Mouse (Mus musculus) stomach, postnatal 0 days (tissue): Measurements from ENCODE around the gene Map3k20. TPM values are rescaled to one million over a fixed set of nuclear protein-coding genes. Genes with fewer than 3 reads are reported as not detected.

Experiments used
- ATAC-seq: fragments of 200-750 bp; cut with Nextera tagmentation; 2 replicates; pipeline ENCODE4 v1.8.0; 2017; ENCODE audit not compliant: low FRiP score, low TSS enrichment
- DNase-seq: peaks from one replicate; pipeline ENCODE4 v3.0.0-alpha.2; 2016; ENCODE audit warnings: low spot score
- H3K27ac ChIP-seq: fragments of 300-500 bp; sonication (generic); replicated peaks from 2 replicates; pipeline ENCODE4 v1.5.1; 2014; ENCODE audit warnings: mild to moderate bottlenecking, control low read depth
- H3K27me3 ChIP-seq: fragments of 300-500 bp; sonication (generic); 2 replicates; pipeline ENCODE4 v1.6.1; 2014; ENCODE audit warnings: low read length; ENCODE audit not compliant: control insufficient read depth, insufficient read depth
- H3K36me3 ChIP-seq: fragments of 300-500 bp; sonication (generic); 2 replicates; pipeline ENCODE4 v1.6.1; 2014; ENCODE audit warnings: low read length, mixed read lengths; ENCODE audit not compliant: control insufficient read depth, insufficient read depth
- H3K4me1 ChIP-seq: fragments of 300-500 bp; sonication (generic); replicated peaks from 2 replicates; pipeline ENCODE4 v1.6.1; 2014; ENCODE audit warnings: antibody characterized with exemption; ENCODE audit not compliant: control insufficient read depth, insufficient read depth
- H3K4me2 ChIP-seq: fragments of 300-500 bp; sonication (generic); replicated peaks from 2 replicates; pipeline ENCODE4 v1.6.1; 2014; ENCODE audit warnings: low read depth, mild to moderate bottlenecking, control low read depth, moderate library complexity
- H3K4me3 ChIP-seq: fragments of 300-500 bp; sonication (generic); 2 replicates; pipeline ENCODE4 v1.5.1; 2014; ENCODE audit warnings: low read depth, low read length, control low read depth
- H3K9ac ChIP-seq: fragments of 300-500 bp; sonication (generic); 2 replicates; pipeline ENCODE4 v1.6.1; 2014; ENCODE audit warnings: mild to moderate bottlenecking, low read length, control low read depth, mixed read lengths
- H3K9me3 ChIP-seq: fragments of 300-500 bp; sonication (generic); 2 replicates; pipeline ENCODE4 v1.6.1; 2016; ENCODE audit warnings: low read length; ENCODE audit not compliant: control insufficient read depth
- CTCF ChIP-seq: IDR thresholded peaks from 2 replicates; pipeline ENCODE4 v1.5.1; 2016; ENCODE audit warnings: antibody characterized with exemption, low read depth, mild to moderate bottlenecking, moderate library complexity
- EP300 ChIP-seq: optimal IDR thresholded peaks from 2 replicates; pipeline ENCODE3; 2016; ENCODE audit warnings: antibody characterized with exemption
- WGBS: fragments of 180-500 bp; shearing (Covaris S2); extraction: QIAGEN DNeasy Blood & Tissue Kit; methylation state at CpG from one replicate; pipeline ENCODE4 v1.1.7; 2014; 5-methylcytosine and 5-hydroxymethylcytosine counted together
- polyA plus RNA-seq: library from polyadenylated mRNA; unstranded; fragments of >200 nt; fragmentation: Nextera tagmentation; extraction: Ambion mirVana; gene quantifications from 2 replicates; pipeline ENCODE4 v1.2.1, GENCODE M21; 2015

Map3k20 gene
- polyA plus RNA-seq, 1 experiment from 2014 or later, result 17.0 TPM

DNA sequence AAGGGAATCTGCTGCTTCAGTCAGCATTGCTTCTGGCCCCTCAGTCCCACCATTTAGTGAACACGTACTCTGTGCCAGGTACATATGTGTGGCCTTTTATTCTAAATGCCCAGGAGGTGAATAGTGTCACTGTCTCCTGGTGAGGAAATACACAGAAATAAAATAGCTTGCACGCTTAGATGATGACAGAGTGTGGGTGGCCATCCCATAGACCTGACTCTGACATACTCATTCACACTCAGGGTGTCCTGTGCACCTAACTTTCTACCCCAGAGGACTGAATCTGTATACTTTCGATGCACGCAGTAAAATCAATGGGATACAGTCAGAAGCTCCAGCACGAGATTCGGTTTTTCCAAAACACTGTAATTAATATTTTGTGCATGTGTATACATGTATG, 18.0 kb upstream of the Map3k20 start:
- no peak overlapping the region for H3K4me3 ChIP-seq
- no peak for ATAC-seq
- no peaks in the 10 kb centered on the region for H3K27me3 ChIP-seq
- no peaks in the 10 kb centered on the region for H3K9me3 ChIP-seq
- no peaks in the 10 kb centered on the region for H3K4me1 ChIP-seq
- H3K4me2 ChIP-seq, result no peak overlapping the region
- TF ChIP-seq EP300, result no peak
- TF ChIP-seq CTCF, result no peak
- H3K36me3 ChIP-seq, result no peaks in the 10 kb centered on the region
- 78% methylated on average over 6 of the region's 6 CpGs for WGBS
- no peak overlapping the region for H3K9ac ChIP-seq
- DNase-seq, result no peak
- H3K27ac ChIP-seq, result no peak overlapping the region

DNA sequence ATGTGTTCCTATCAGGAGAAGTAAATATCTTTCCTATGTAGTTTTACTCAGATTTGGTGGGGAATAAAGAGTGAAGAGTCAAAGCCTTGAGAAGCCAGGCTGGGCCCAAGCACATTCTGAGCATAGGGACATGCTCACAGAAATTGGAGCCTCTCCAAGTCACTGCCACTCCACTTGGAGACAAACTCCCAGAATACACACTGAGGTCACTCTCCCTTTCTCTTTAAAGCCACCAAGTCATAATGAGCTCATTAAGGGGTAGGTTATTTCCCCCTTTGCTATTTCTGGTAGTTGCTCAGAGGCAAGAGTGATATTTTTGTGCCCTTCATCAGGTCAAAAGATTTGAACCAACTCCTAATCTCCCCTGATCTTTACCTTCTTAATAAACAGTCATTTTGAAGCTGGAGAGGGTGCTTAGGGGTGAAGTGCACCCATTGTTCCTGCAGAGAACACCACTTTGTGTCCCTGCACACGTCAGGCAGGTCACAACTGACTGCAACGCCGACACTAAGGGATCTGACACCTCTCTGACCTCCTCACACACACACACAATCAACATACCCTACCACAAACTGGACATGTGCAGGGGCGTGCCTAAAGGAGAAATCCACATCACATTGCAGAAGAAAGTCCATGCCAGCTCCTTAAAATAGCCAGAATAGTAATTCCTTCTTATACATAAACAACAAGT, 15.6 kb upstream of the Map3k20 start:
- Histone ChIP-seq H3K4me3 (no peak overlapping the region), H3K27ac (no peak overlapping the region), H3K36me3 (no peaks in the 10 kb centered on the region), H3K9me3 (no peaks in the 10 kb centered on the region), H3K27me3 (no peaks in the 10 kb centered on the region), H3K4me2 (no peak overlapping the region), H3K9ac (no peak overlapping the region), H3K4me1 (no peaks in the 10 kb centered on the region)
- 63% methylated on average over 4 of the region's 4 CpGs for WGBS
- no peak for DNase-seq
- TF ChIP-seq CTCF, result no peak
- no peak for TF ChIP-seq EP300
- no peak for ATAC-seq

DNA sequence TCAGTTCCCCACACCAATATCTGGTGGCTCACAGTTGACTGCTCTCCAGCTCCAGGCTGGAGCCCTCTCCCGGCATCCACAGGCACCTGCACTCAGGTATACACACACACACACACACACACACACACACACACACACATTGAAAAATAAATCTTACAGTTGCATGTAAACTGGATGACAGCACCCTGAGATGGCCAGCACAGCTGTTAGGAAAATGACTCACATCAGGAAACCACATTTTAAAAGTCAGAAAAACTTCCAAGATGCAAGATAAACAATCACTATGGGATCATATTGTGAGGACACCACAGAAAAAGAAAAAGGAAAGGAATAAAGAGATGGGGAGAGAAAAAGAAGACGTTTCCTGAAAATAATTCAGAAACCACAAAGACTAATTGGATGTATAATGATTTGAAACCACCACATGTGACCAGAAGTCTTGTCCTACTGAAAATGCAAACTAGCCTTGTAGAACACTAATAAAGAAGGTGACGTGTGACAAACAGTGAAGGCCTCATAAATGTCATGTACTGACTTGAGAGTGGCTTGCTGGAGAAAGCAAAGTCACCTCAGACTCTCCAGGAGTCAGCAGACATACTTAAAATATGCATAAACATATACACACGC, 7.1 kb upstream of the Map3k20 start:
- WGBS, result 70% methylated on average over 4 of the region's 4 CpGs
- no peak for TF ChIP-seq CTCF
- ATAC-seq, result no peak

DNA sequence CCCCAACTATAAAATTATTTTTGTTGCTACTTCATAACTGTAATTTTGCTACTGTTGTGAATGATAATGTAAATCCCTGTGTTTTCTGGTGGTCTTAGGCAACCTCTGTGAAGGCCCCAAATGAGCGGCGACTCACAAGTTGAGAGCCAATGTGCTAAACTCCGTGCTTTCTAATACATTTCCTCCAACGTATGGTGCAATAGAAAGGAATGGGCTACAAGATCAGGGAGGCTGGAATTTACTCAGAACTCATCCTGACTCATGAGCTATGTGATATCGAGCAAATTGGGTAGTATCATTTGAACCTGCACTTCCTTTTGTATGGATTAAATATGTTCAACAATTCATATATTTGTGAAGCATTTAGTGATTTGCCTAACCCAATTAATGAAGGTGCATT, 4.9 kb upstream of the Map3k20 start:
- Histone ChIP-seq H3K4me2 (no peak overlapping the region), H3K9ac (no peak overlapping the region), H3K9me3 (no peaks in the 10 kb centered on the region), H3K27ac (no peak overlapping the region), H3K4me3 (no peak overlapping the region), H3K4me1 (no peaks in the 10 kb centered on the region), H3K27me3 (no peaks in the 10 kb centered on the region), H3K36me3 (no peaks in the 10 kb centered on the region)
- DNase-seq (no peak), ATAC-seq (no peak)
- 88% methylated on average over 5 of the region's 5 CpGs for WGBS
- TF ChIP-seq EP300 (no peak), CTCF (no peak)

More for the DNA sequence above, 7.1 kb upstream of the Map3k20 start:
- Histone ChIP-seq H3K36me3 (no peaks in the 10 kb centered on the region), H3K9ac (no peak overlapping the region), H3K9me3 (no peaks in the 10 kb centered on the region), H3K27ac (no peak overlapping the region), H3K4me3 (no peak overlapping the region), H3K27me3 (no peaks in the 10 kb centered on the region), H3K4me2 (no peak overlapping the region), H3K4me1 (no peaks in the 10 kb centered on the region)
- DNase-seq, result no peak

DNA sequence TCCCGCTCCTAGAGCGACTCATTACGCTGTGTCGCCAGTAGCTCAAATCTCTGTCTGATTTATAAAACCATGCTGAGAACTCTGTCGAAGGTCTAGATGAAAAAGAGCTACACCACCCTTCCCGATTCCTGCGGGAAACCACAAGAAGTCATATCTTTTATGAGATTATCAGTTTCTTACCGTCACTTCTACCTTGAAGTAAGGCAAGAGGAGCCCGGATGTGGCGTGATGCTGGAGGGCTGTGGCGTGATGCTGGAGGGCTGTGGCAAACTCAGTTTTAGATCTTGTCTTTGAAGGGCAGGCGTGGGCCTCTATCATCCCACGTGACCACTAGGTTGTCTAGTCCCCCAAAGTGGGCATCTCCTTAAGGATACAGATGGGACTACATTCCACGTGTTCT, 3.5 kb upstream of the Map3k20 start:
- WGBS, result 92% methylated on average over 14 of the region's 14 CpGs
- Histone ChIP-seq H3K36me3 (no peaks in the 10 kb centered on the region), H3K27ac (no peak overlapping the region), H3K4me2 (no peak overlapping the region), H3K4me3 (no peak overlapping the region), H3K9ac (no peak overlapping the region), H3K9me3 (no peaks in the 10 kb centered on the region), H3K27me3 (no peaks in the 10 kb centered on the region), H3K4me1 (no peaks in the 10 kb centered on the region)
- ATAC-seq, result no peak
- no peak for DNase-seq
- TF ChIP-seq EP300 (no peak), CTCF (no peak)

DNA sequence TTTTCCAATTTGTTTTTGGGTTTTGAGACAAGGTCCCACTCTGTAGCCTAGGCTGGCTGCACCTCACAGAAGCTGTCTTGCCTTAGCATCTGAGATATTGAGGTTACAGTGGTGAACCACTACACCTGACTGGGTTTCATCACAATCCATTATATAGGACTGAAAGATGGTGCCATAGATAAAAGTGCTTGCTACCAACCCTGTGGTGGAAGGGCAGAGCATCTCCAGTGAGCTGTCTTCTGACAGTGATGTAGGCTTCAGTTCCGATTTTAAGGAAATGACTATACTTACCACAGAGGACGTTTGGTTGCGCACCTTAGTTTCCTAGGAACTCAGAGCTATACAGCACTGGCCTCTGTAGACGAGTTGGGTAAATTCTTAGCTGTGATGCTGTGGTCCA, 2.7 kb upstream of the Map3k20 start:
- Histone ChIP-seq H3K4me3 (no peak overlapping the region), H3K9ac (no peak overlapping the region), H3K27me3 (no peaks in the 10 kb centered on the region), H3K36me3 (no peaks in the 10 kb centered on the region), H3K4me2 (no peak overlapping the region), H3K9me3 (no peaks in the 10 kb centered on the region), H3K27ac (no peak overlapping the region), H3K4me1 (0 out of 2 replicates have a peak, but pooled peaks cover 5% of the 10 kb centered on the region)
- ATAC-seq, result no peak
- 78% methylated on average over 4 of the region's 4 CpGs for WGBS
- TF ChIP-seq EP300 (no peak), CTCF (no peak)
- DNase-seq, result no peak
